Mouse (Mus musculus): ENCODE measurements around the gene Myo1d. TPM values are rescaled to one million over a fixed set of nuclear protein-coding genes. Genes with fewer than 3 reads are reported as not detected.

The Myo1d gene
- polyA plus RNA-seq, 1 experiment from 2014 or later = 1.8 TPM

DNA sequence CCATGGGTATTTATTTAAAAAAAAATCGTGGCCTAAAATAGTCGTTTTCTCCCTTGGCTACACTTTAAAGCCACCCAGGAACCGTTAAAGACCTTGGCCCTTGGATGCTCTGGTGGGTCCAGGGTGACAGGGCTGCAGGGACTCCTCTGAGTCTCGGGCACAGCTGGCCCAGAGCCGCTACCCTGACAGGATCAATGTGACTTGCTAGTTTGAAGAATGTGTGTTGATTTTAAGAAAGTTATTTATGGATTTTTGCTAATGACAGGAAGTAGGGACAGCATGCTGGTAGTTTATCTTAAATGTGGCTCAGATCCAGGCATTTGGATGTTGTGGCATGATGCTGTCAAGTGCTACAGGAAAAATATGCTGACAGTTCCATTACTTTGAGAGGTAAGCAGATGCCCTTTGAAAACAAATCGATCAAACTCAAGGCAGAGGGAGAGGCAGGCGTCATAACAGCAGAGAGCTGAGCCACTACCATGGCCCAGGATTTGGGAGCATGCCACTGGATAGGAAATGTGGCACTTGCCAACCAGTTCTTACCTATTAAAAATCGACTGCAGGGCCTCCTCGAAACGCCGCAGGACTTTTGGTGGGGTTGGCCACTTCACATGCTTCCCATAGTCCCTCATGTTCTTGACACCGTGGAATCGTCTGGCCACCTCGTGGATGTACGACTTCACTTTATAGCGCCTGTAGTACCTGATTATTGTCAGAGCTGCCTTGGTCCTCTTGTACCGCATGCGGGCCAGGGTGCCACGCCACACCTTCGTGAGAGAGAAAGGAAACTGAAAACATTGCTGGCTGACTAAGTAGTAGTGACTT is 178.6 kb downstream of the Myo1d start:
- WGBS = 75% methylated on average over 20 of the region's 20 CpGs
- peak overlapping the region; percentile 90 for H3K27ac ChIP-seq (replicated peaks)
- no peak for ATAC-seq (ENCODE audit: low read depth)

DNA sequence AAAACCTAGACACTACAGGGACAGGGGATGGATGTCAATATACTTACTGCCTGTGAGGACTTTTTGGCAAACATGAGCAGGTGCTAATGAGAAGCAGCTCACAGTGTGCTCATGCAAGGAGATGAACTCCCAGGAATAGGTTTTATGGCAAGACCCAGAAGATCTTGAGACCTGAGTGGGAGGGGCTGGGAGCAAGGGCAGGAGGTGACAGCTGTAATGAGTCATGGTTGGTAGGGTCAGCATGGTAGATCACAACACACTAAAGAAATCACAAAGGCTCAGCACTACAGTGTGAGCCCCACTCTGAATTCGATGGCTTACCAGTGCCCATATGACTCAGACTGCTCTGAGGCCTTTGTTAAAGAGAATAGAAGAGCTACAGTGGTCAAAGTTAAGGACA is 184.3 kb downstream of the Myo1d start:
- H3K27me3 ChIP-seq = peaks cover 7% of the 10 kb centered on the region; the same call in 1 of the 2 replicates
- H3K4me3 ChIP-seq = no peak overlapping the region
- 70% methylated on average over 1 of the region's 1 CpGs for WGBS
- no peak overlapping the region for H3K4me2 ChIP-seq
- H3K4me1 ChIP-seq (replicated peaks) = no peaks in the 10 kb centered on the region
- H3K9ac ChIP-seq = no peak overlapping the region
- 0 out of 2 replicates have a peak, but pooled peaks cover 7% of the 10 kb centered on the region for H3K36me3 ChIP-seq
- no peak overlapping the region for H3K27ac ChIP-seq (replicated peaks)
- peaks cover 7% of the 10 kb centered on the region; the same call in 1 of the 2 replicates for H3K9me3 ChIP-seq
- ATAC-seq (ENCODE audit: low read depth) = no peak

More for the DNA sequence above, 178.6 kb downstream of the Myo1d start:
- peaks cover 26% of the 10 kb centered on the region for H3K4me1 ChIP-seq (replicated peaks)
- H3K9ac ChIP-seq = no peak overlapping the region
- no peak overlapping the region for H3K4me3 ChIP-seq
- peaks cover 25% of the 10 kb centered on the region for H3K27me3 ChIP-seq
- H3K36me3 ChIP-seq = no peaks in the 10 kb centered on the region
- H3K9me3 ChIP-seq = no peaks in the 10 kb centered on the region
- H3K4me2 ChIP-seq = no peak overlapping the region

- Histone ChIP-seq H3K27me3 (peaks cover 22% of the 10 kb centered on the region), H3K27ac (replicated peaks) (0 out of 2 replicates have a peak overlapping the region, but pooled peaks have one; percentile 30), H3K4me3 (no peak overlapping the region), H3K4me2 (no peak overlapping the region), H3K4me1 (replicated peaks) (no peaks in the 10 kb centered on the region), H3K36me3 (peaks cover 10% of the 10 kb centered on the region; the same call in 1 of the 2 replicates), H3K9me3 (peaks cover 7% of the 10 kb centered on the region; the same call in 1 of the 2 replicates), H3K9ac (no peak overlapping the region)
- no peak for ATAC-seq (ENCODE audit: low read depth)
- WGBS = 61% methylated on average over 5 of the region's 5 CpGs
Observed at GRCm38 (mm10) chr11:80589387-80589786, 190.4 kb downstream of the Myo1d start.

DNA sequence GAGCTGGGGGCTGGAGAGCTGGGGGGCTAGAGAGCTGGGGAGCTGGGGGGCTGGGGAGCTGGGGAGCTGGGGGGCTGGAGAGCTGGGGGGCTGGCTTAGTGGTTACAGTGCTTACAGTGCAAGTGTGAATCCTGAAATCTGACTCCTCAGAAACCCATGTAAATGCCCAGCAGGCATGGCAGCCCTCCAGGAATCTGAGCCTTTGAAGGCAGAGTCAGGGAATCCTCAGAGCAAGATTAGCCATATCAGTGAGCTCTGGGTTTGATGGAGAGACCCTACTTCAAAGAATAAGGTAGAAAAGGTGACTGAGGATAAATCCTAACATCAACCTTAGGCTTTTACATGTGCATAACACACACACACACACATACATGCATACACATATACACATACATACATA is 194.1 kb downstream of the Myo1d start:
- no peak overlapping the region for H3K27ac ChIP-seq (replicated peaks)
- no peak overlapping the region for H3K4me2 ChIP-seq
- H3K27me3 ChIP-seq = peaks cover 58% of the 10 kb centered on the region

DNA sequence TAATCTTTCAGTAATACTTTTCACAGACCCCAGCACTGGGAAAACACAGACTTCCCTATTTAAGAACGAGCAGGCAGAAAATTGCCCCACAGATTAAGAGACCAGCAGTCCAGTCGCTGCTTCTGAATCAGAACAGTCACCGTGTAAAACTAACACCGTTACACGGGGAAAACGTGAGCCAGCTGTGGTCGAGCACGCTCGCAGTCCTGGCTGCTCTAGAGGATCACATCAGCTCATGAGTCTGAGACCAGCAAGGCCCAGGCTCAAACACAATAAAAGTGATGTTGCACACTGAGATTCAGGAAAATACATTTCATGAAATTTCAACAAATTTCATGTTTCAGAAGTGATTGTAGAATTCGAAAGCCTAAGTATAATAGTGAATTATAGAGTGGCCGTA is 194.6 kb downstream of the Myo1d start:
- Histone ChIP-seq H3K4me1 (replicated peaks) (peaks cover 8% of the 10 kb centered on the region; the same call in 1 of the 2 replicates), H3K4me3 (no peak overlapping the region), H3K9ac (no peak overlapping the region), H3K27ac (replicated peaks) (no peak overlapping the region), H3K27me3 (peaks cover 59% of the 10 kb centered on the region), H3K9me3 (no peaks in the 10 kb centered on the region), H3K4me2 (no peak overlapping the region), H3K36me3 (peaks cover 3% of the 10 kb centered on the region; the same call in 1 of the 2 replicates)
- 63% methylated on average over 11 of the region's 11 CpGs for WGBS
- no peak for ATAC-seq (ENCODE audit: low read depth)

More for the DNA sequence above, 194.1 kb downstream of the Myo1d start:
- no peak overlapping the region for H3K4me3 ChIP-seq
- no peak for ATAC-seq (ENCODE audit: low read depth)
- peaks cover 3% of the 10 kb centered on the region; the same call in 1 of the 2 replicates for H3K36me3 ChIP-seq
- H3K9ac ChIP-seq = no peak overlapping the region
- no peaks in the 10 kb centered on the region for H3K9me3 ChIP-seq
- H3K4me1 ChIP-seq (replicated peaks) = peaks cover 7% of the 10 kb centered on the region; the same call in 1 of the 2 replicates

GRCm38 (mm10) chr11:80580494-80580893 is 199.3 kb downstream of the Myo1d start:
- 83% methylated on average over 3 of the region's 3 CpGs for WGBS
- Histone ChIP-seq H3K27ac (replicated peaks) (no peak overlapping the region), H3K27me3 (peaks cover 58% of the 10 kb centered on the region), H3K4me3 (no peak overlapping the region), H3K4me1 (replicated peaks) (peaks cover 47% of the 10 kb centered on the region), H3K9ac (no peak overlapping the region), H3K4me2 (no peak overlapping the region), H3K9me3 (no peaks in the 10 kb centered on the region), H3K36me3 (no peaks in the 10 kb centered on the region)
- ATAC-seq (ENCODE audit: low read depth) = no peak

DNA sequence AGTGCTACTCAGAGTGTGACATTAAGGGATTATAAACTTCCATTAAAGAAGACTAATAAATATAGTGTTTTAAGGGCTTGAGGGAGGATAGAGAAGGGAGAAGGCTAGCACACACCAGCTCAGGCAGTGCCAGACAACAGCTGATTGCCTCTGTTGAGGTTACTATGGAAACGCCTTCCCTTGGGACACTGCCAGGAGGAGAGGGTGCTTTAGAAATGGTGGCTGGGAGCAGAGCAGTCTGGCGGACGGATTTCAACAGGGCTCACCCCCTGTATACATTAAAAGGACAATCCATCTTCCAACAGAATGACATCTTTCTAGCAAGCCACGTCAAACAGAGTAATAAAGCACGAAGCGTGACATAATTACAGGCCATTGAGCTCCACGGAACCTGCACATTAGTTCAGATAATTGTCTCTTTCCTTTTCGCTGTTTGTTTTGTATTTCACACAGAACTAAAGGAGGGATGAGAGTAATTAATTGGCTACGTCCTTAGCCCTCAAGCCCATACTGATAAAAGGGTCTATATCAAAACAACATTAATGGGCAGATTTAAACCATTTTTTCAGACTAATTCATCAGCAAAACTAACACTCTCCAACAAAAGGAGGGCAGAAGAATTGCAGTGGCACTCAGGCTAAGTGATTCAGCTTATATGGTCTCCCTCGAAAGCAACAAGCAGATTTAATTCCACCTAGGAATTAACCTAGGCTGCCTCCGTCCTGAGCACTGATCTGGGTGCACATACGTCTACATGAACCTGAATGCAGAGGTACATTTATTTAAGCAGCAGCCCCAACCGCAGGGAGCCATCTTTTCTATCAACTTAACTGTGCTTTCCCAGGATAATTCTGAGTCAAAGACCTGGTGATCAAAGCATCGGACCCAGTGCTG is 201.8 kb downstream of the Myo1d start:
- peak; percentile 97 for ATAC-seq (ENCODE audit: low read depth)
- Histone ChIP-seq H3K4me1 (replicated peaks) (peaks cover 47% of the 10 kb centered on the region), H3K4me2 (peak overlapping the region; percentile 40), H3K36me3 (no peaks in the 10 kb centered on the region), H3K4me3 (peak overlapping the region; percentile 13; the same call in 1 of the 2 replicates), H3K9ac (peak overlapping the region; percentile 44), H3K27me3 (peaks cover 65% of the 10 kb centered on the region), H3K27ac (replicated peaks) (peak overlapping the region; percentile 94), H3K9me3 (no peaks in the 10 kb centered on the region)
- WGBS = 8% methylated on average over 14 of the region's 14 CpGs

GRCm38 (mm10) chr11:80575794-80576193 is 204.0 kb downstream of the Myo1d start:
- no peak overlapping the region for H3K4me2 ChIP-seq
- no peak overlapping the region for H3K9ac ChIP-seq
- peaks cover 60% of the 10 kb centered on the region for H3K27me3 ChIP-seq
- ATAC-seq (ENCODE audit: low read depth) = no peak
- H3K27ac ChIP-seq (replicated peaks) = peak overlapping the region; percentile 94; the same call in 1 of the 2 replicates
- 85% methylated on average over 3 of the region's 3 CpGs for WGBS
- H3K4me3 ChIP-seq = no peak overlapping the region
- no peaks in the 10 kb centered on the region for H3K36me3 ChIP-seq
- H3K9me3 ChIP-seq = no peaks in the 10 kb centered on the region
- H3K4me1 ChIP-seq (replicated peaks) = peaks cover 40% of the 10 kb centered on the region

- Histone ChIP-seq H3K27ac (replicated peaks) (no peak overlapping the region), H3K4me1 (replicated peaks) (peaks cover 33% of the 10 kb centered on the region), H3K9me3 (no peaks in the 10 kb centered on the region), H3K27me3 (peaks cover 48% of the 10 kb centered on the region), H3K9ac (no peak overlapping the region), H3K4me3 (no peak overlapping the region), H3K4me2 (no peak overlapping the region), H3K36me3 (no peaks in the 10 kb centered on the region)
- WGBS = 69% methylated on average over 3 of the region's 3 CpGs
- ATAC-seq (ENCODE audit: low read depth) = no peak
Observed at GRCm38 (mm10) chr11:80566286-80566685, 213.5 kb downstream of the Myo1d start.

GRCm38 (mm10) chr11:80564975-80565965 is 214.6 kb downstream of the Myo1d start:
- H3K27me3 ChIP-seq = peaks cover 47% of the 10 kb centered on the region
- H3K27ac ChIP-seq (replicated peaks) = no peak overlapping the region
- H3K4me2 ChIP-seq = no peak overlapping the region
- WGBS = 67% methylated on average over 7 of the region's 7 CpGs
- no peaks in the 10 kb centered on the region for H3K9me3 ChIP-seq
- H3K9ac ChIP-seq = no peak overlapping the region
- peak; percentile 74; the same call in 1 of the 2 replicates for ATAC-seq (ENCODE audit: low read depth)
- no peak overlapping the region for H3K4me3 ChIP-seq
- H3K36me3 ChIP-seq = no peaks in the 10 kb centered on the region
- H3K4me1 ChIP-seq (replicated peaks) = peaks cover 30% of the 10 kb centered on the region

GRCm38 (mm10) chr11:80562479-80562878 is 217.3 kb downstream of the Myo1d start:
- H3K27me3 ChIP-seq = peaks cover 30% of the 10 kb centered on the region
- ATAC-seq (ENCODE audit: low read depth) = no peak
- no peak overlapping the region for H3K4me3 ChIP-seq
- H3K4me2 ChIP-seq = no peak overlapping the region
- H3K4me1 ChIP-seq (replicated peaks) = peaks cover 25% of the 10 kb centered on the region
- no peaks in the 10 kb centered on the region for H3K9me3 ChIP-seq
- no peak overlapping the region for H3K9ac ChIP-seq
- H3K27ac ChIP-seq (replicated peaks) = no peak overlapping the region
- H3K36me3 ChIP-seq = no peaks in the 10 kb centered on the region
- 42% methylated on average over 3 of the region's 3 CpGs for WGBS

Measured in neural tube, embryonic 13.5 days (tissue).